Mouse (Mus musculus): ENCODE data around the gene Adam1b.

The Adam1b gene

GRCm38 (mm10) chr5:121500719-121501118 lies 2.5 kb downstream of the Adam1b start:
- no peak for DNase-seq (ENCODE audit: low spot score)

GRCm38 (mm10) chr5:121493305-121493704 lies 9.9 kb downstream of the Adam1b start:
- no peak for DNase-seq (ENCODE audit: low spot score)

GRCm38 (mm10) chr5:121484801-121485200 lies 18.4 kb downstream of the Adam1b start:
- no peak for DNase-seq (ENCODE audit: low spot score)

- DNase-seq (ENCODE audit: low spot score), result no peak
These were observed 25.6 kb downstream of the Adam1b start for GRCm38 (mm10) chr5:121477680-121478079.

- no peak for DNase-seq (ENCODE audit: low spot score)
These were observed 27.2 kb downstream of the Adam1b start for GRCm38 (mm10) chr5:121476040-121476439.

GRCm38 (mm10) chr5:121474610-121475009 lies 28.6 kb downstream of the Adam1b start:
- no peak for DNase-seq (ENCODE audit: low spot score)

- no peak for DNase-seq (ENCODE audit: low spot score)
These were observed 30.8 kb downstream of the Adam1b start for GRCm38 (mm10) chr5:121472411-121472810.

- no peak for DNase-seq (ENCODE audit: low spot score)
These were observed 33.7 kb downstream of the Adam1b start for GRCm38 (mm10) chr5:121469566-121469965.

GRCm38 (mm10) chr5:121463601-121464250 lies 39.5 kb downstream of the Adam1b start:
- no peak for DNase-seq (ENCODE audit: low spot score)

GRCm38 (mm10) chr5:121462967-121463366 lies 40.3 kb downstream of the Adam1b start:
- no peak for DNase-seq (ENCODE audit: low spot score)

- DNase-seq (ENCODE audit: low spot score), result no peak
These were observed 41.1 kb downstream of the Adam1b start for GRCm38 (mm10) chr5:121462171-121462502.

GRCm38 (mm10) chr5:121461339-121462170 lies 41.7 kb downstream of the Adam1b start:
- no peak for DNase-seq (ENCODE audit: low spot score)

- no peak for DNase-seq (ENCODE audit: low spot score)
These were observed 47.5 kb downstream of the Adam1b start for GRCm38 (mm10) chr5:121455510-121456265.

- no peak for DNase-seq (ENCODE audit: low spot score)
These were observed 48.8 kb downstream of the Adam1b start for GRCm38 (mm10) chr5:121454503-121454782.

GRCm38 (mm10) chr5:121453743-121454502 lies 49.3 kb downstream of the Adam1b start:
- DNase-seq (ENCODE audit: low spot score), result no peak

GRCm38 (mm10) chr5:121452906-121453305 lies 50.3 kb downstream of the Adam1b start:
- no peak for DNase-seq (ENCODE audit: low spot score)

GRCm38 (mm10) chr5:121452026-121452869 lies 51.0 kb downstream of the Adam1b start, which contains the start of gene Erp29:
TSS of gene Erp29 (minus strand) at chr5:121452506.
- peak; percentile 97 for DNase-seq (ENCODE audit: low spot score)

- peak; percentile 12 for DNase-seq (ENCODE audit: low spot score)
These were observed 51.6 kb downstream of the Adam1b start, which contains the start of gene Tmem116 for GRCm38 (mm10) chr5:121451644-121452025. TSS of gene Tmem116 (plus strand) at chr5:121451893.

GRCm38 (mm10) chr5:121451203-121451602 lies 52.0 kb downstream of the Adam1b start:
- DNase-seq (ENCODE audit: low spot score), result no peak

- DNase-seq (ENCODE audit: low spot score), result no peak
These were observed 52.8 kb downstream of the Adam1b start for GRCm38 (mm10) chr5:121450476-121450875.
